Mouse (Mus musculus) CH12.LX (cell line): Measurements from ENCODE around the gene Dpp6. TPM values are rescaled to one million over a fixed set of nuclear protein-coding genes. Genes with fewer than 3 reads are reported as not detected.

Experiments
- DNase-seq: peaks from one replicate; pipeline ENCODE4 v3.0.0-alpha.2; 2013; ENCODE audit errors: extremely low read depth
- H3K27ac ChIP-seq: 2 replicates; pipeline ENCODE4 v1.5.1; 2012; ENCODE audit warnings: low read depth, mild to moderate bottlenecking, control low read depth, moderate library complexity; ENCODE audit not compliant: insufficient read depth
- H3K27me3 ChIP-seq: replicated peaks from 2 replicates; pipeline ENCODE3; 2012; ENCODE audit warnings: inconsistent platforms
- H3K36me3 ChIP-seq, 2 experiments: replicated peaks in 1 of 2; 2 replicates each; pipeline versions ENCODE3 to v1.6.1; 2012; ENCODE audit warnings: inconsistent platforms in 1 of 2, low read length in 1 of 2, mild to moderate bottlenecking in 1 of 2, mixed read lengths in 1 of 2, moderate library complexity in 1 of 2; ENCODE audit not compliant: control insufficient read depth in 1 of 2, insufficient read depth in 1 of 2
- H3K4me1 ChIP-seq, 2 experiments: 2 replicates each; pipeline ENCODE4 v1.6.1; 2012; ENCODE audit warnings: inconsistent platforms in 1 of 2, moderate library complexity in 1 of 2; ENCODE audit not compliant: insufficient read depth in 2 of 2, control insufficient read depth in 1 of 2
- H3K4me2 ChIP-seq: 2 replicates; pipeline ENCODE4 v1.6.1; 2012; ENCODE audit warnings: low read depth, mild to moderate bottlenecking, control low read depth; ENCODE audit not compliant: poor library complexity, insufficient read depth, severe bottlenecking
- H3K4me3 ChIP-seq, 3 experiments: fragments of 150-350 bp in 1 of 3; sonication (generic) in 1 of 3; replicated peaks in 1 of 3; 2 replicates each; pipeline versions ENCODE3 to v1.5.1; 2011 to 2012; ENCODE audit warnings: low read depth in 2 of 3, low read length in 2 of 3, mild to moderate bottlenecking in 2 of 3, moderate library complexity in 2 of 3, control low read depth in 1 of 3, improper control_type of control experiment in 1 of 3, inconsistent platforms in 1 of 3, mixed read lengths in 1 of 3; ENCODE audit not compliant: poor library complexity in 1 of 3
- H3K79me2 ChIP-seq: replicated peaks from 2 replicates; pipeline ENCODE4 v1.6.1; 2012; ENCODE audit warnings: mild to moderate bottlenecking, moderate library complexity; ENCODE audit not compliant: control insufficient read depth, poor library complexity, insufficient read depth, severe bottlenecking; ENCODE audit errors: extremely low read depth
- H3K9ac ChIP-seq: 2 replicates; pipeline ENCODE4 v1.6.1; 2012; ENCODE audit warnings: low read depth, mild to moderate bottlenecking, control low read depth, moderate library complexity; ENCODE audit not compliant: insufficient read depth
- H3K9me3 ChIP-seq: replicated peaks from 2 replicates; pipeline ENCODE3; 2012; ENCODE audit warnings: low read length, inconsistent platforms, mixed read lengths
- BHLHE40 ChIP-seq: IDR thresholded peaks from 2 replicates; pipeline ENCODE4 v1.6.1; 2011; ENCODE audit warnings: mild to moderate bottlenecking, low read depth, low read length, improper control_type of control experiment
- CTCF ChIP-seq, 2 experiments: IDR thresholded peaks in 1 of 2; conservative IDR thresholded peaks in 1 of 2; 2 replicates each; pipeline ENCODE4 v1.5.1; 2011 to 2012; ENCODE audit warnings: low read depth in 2 of 2, low read length in 2 of 2, improper control_type of control experiment in 1 of 2, inconsistent platforms in 1 of 2, mild to moderate bottlenecking in 1 of 2, moderate library complexity in 1 of 2
- E2F4 ChIP-seq: IDR thresholded peaks from 2 replicates; pipeline ENCODE4 v1.6.1; 2011; ENCODE audit warnings: low read depth, low read length, improper control_type of control experiment; ENCODE audit not compliant: insufficient replicate concordance
- EP300 ChIP-seq: IDR thresholded peaks from 2 replicates; pipeline ENCODE4 v1.6.1; 2011; ENCODE audit warnings: low read length, improper control_type of control experiment
- ETS1 ChIP-seq: conservative IDR thresholded peaks from 2 replicates; pipeline ENCODE4 v1.6.1; 2012; ENCODE audit warnings: low read depth, mild to moderate bottlenecking, inconsistent platforms, low read length, improper control_type of control experiment, moderate library complexity
- GABPA ChIP-seq: IDR thresholded peaks from 2 replicates; pipeline ENCODE4 v1.6.1; 2012; ENCODE audit warnings: low read depth, low read length, improper control_type of control experiment, inconsistent platforms; ENCODE audit not compliant: insufficient replicate concordance
- JUN ChIP-seq: IDR thresholded peaks from 2 replicates; pipeline ENCODE4 v1.6.1; 2011; ENCODE audit warnings: low read depth, mild to moderate bottlenecking, low read length, improper control_type of control experiment, moderate library complexity; ENCODE audit not compliant: insufficient read depth
- JUND ChIP-seq: conservative IDR thresholded peaks from 2 replicates; pipeline ENCODE4 v1.6.1; 2011; ENCODE audit warnings: low read depth, low read length, improper control_type of control experiment
- MEF2A ChIP-seq: IDR thresholded peaks from 2 replicates; pipeline ENCODE4 v1.6.1; 2014; ENCODE audit warnings: low read depth, mild to moderate bottlenecking, inconsistent platforms, low read length, improper control_type of control experiment, borderline replicate concordance
- NRF1 ChIP-seq: IDR thresholded peaks from 2 replicates; pipeline ENCODE4 v1.6.1; 2014; ENCODE audit warnings: low read depth, mild to moderate bottlenecking, inconsistent platforms, low read length, improper control_type of control experiment, moderate library complexity
- PAX5 ChIP-seq: IDR thresholded peaks from 2 replicates; pipeline ENCODE4 v1.6.1; 2012; ENCODE audit warnings: low read length, inconsistent platforms, mixed read lengths
- RAD21 ChIP-seq: IDR thresholded peaks from 2 replicates; pipeline ENCODE4 v1.6.1; 2011; ENCODE audit warnings: low read depth, mild to moderate bottlenecking, low read length, improper control_type of control experiment, moderate library complexity
- RCOR1 ChIP-seq: conservative IDR thresholded peaks from 2 replicates; pipeline ENCODE4 v1.6.1; 2012; ENCODE audit warnings: low read depth, mild to moderate bottlenecking, inconsistent platforms, low read length, improper control_type of control experiment
- SIN3A ChIP-seq: IDR thresholded peaks from 2 replicates; pipeline ENCODE4 v1.6.1; 2012; ENCODE audit warnings: low read length, improper control_type of control experiment, inconsistent platforms
- SMC3 ChIP-seq: IDR thresholded peaks from 2 replicates; pipeline ENCODE4 v1.6.1; 2011; ENCODE audit warnings: low read depth, low read length, improper control_type of control experiment
- TCF12 ChIP-seq: IDR thresholded peaks from 2 replicates; pipeline ENCODE4 v1.6.1; 2014; ENCODE audit warnings: low read depth, mild to moderate bottlenecking, inconsistent platforms, low read length, improper control_type of control experiment
- UBTF ChIP-seq: IDR thresholded peaks from 2 replicates; pipeline ENCODE4 v1.6.1; 2012; ENCODE audit warnings: low read depth, mild to moderate bottlenecking, inconsistent platforms, low read length, improper control_type of control experiment, moderate library complexity
- USF1 ChIP-seq: IDR thresholded peaks from 2 replicates; pipeline ENCODE4 v1.6.1; 2014; ENCODE audit warnings: low read depth, mild to moderate bottlenecking, inconsistent platforms, low read length, improper control_type of control experiment
- USF2 ChIP-seq: conservative IDR thresholded peaks from 2 replicates; pipeline ENCODE4 v1.6.1; 2011; ENCODE audit warnings: low read depth, low read length, improper control_type of control experiment
- ZC3H11A ChIP-seq: IDR thresholded peaks from 2 replicates; pipeline ENCODE4 v1.6.1; 2012; ENCODE audit warnings: low read depth, mild to moderate bottlenecking, inconsistent platforms, low read length, improper control_type of control experiment
- ZMIZ1 ChIP-seq: IDR thresholded peaks from 2 replicates; pipeline ENCODE4 v1.6.1; 2012; ENCODE audit warnings: low read depth, mild to moderate bottlenecking, inconsistent platforms, low read length, improper control_type of control experiment
- ZNF384 ChIP-seq: IDR thresholded peaks from 2 replicates; pipeline ENCODE4 v1.6.1; 2012; ENCODE audit warnings: low read depth, low read length, improper control_type of control experiment, inconsistent platforms
- dilution Hi-C: fragments of 300-500 bp; cut with MboI; formaldehyde crosslinking; loops from 2 replicates; pipeline ENCODE4 v1.14.3; 2020; ENCODE audit warnings: low sequenced_read_pairs; ENCODE audit not compliant: extremely low pct_unique_long_range_greater_than_20kb, extremely low pct_ligation_motif_present
- in situ Hi-C: fragments of 300-500 bp; cut with MboI; formaldehyde crosslinking; loops from 3 replicates; pipeline ENCODE4 v1.14.3; 2019; ENCODE audit warnings: low sequenced_read_pairs, low pct_ligation_motif_present, low pct_unique_long_range_greater_than_20kb, mixed read lengths
- polyA plus RNA-seq: library from polyadenylated mRNA; unstranded; fragments of >175 nt; gene quantifications from 2 replicates; pipeline ENCODE4 v1.2.1, GENCODE M21; 2012; ENCODE audit warnings: low read depth; ENCODE audit not compliant: insufficient read length
- total RNA-seq, 2 experiments: library from RNA; depleted of rRNA; stranded (reverse); fragments of 300-350 nt in 1 of 2; fragments of >200 nt in 1 of 2; gene quantifications; 2 replicates each; pipeline ENCODE4 v1.2.3; 2012 to 2014

The Dpp6 gene
- total and polyA plus RNA-seq, 3 experiments, result not detected

DNA sequence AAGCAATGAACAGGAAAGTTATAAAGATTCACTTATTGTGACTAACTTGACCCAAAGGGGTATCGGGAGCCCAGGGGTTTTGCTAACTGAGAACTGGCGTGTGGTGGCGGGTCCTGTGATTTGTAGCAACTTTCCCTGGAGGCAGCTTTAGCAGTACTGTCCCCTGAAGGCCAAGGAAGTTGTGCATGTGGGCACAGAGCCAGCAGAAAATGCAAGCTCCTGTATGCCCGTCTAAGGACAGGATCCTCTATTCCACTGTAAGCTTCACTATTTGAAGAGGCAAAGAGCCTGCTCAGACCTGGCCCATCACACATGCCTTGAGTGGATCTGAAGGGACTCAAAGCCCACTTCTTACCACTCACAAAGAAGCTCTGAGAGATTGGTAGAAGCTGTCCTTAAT, 598.5 kb downstream of the Dpp6 start:
- Histone ChIP-seq H3K4me2 (no peak overlapping the region), H3K79me2 (no peaks in the 10 kb centered on the region), H3K9ac (no peak overlapping the region), H3K36me3 (no peaks in the 10 kb centered on the region), H3K4me3 (no peak overlapping the region), H3K4me1 (peaks cover 0 to 3% of the 10 kb centered on the region in 2 experiments; a peak in 1 of 4 replicates), H3K27ac (no peak overlapping the region), H3K9me3 (peaks cover 26% of the 10 kb centered on the region), H3K27me3 (no peaks in the 10 kb centered on the region)
- dilution Hi-C loops (no loop called here), in situ Hi-C loops (loop anchor here (25.0 kb wide), 1 partner anchor 328 kb away; no protein-coding TSS in a partner anchor)
- TF ChIP-seq EP300 (no peak), BHLHE40 (no peak), ZNF384 (no peak), MEF2A (no peak), JUN (no peak), ZMIZ1 (no peak), JUND (no peak), PAX5 (no peak), SMC3 (no peak), ETS1 (no peak), USF1 (no peak), SIN3A (no peak), NRF1 (no peak), RCOR1 (no peak), GABPA (no peak), UBTF (no peak), ZC3H11A (no peak), E2F4 (no peak)
- no peak for DNase-seq

DNA sequence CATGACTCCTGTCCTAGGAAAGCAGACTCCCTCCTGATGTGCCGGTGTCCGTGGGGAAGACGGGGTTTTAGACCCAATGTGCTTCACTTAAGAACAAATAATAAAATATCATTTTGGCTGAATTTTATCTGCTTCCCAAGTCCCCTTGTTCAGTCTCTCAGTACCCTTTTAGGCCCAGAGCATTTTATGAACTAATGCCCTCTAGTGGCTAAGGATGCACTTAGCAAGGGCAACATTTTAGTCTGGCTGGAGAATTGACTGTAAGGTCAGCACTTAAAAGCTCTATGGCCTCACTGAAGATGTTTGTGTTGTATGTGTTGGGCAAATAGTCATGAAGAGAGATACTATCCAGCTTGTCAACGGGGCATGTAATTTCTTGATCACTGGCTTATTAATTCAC, 599.6 kb downstream of the Dpp6 start:
- Histone ChIP-seq H3K9me3 (peaks cover 25% of the 10 kb centered on the region), H3K36me3 (no peaks in the 10 kb centered on the region)
- dilution Hi-C loops, result no loop called here
- TF ChIP-seq TCF12 (no peak), CTCF (conservative IDR thresholded peaks at IDR 0.05 in 1 of 2, IDR thresholded peaks at IDR 0.05 in 1 of 2; ENCODE audit: low read depth in 2 of 2, low read length in 2 of 2) (peak; percentile 45 to 49; a peak in 2 of 4 replicates), USF2 (no peak), SMC3 (peak; percentile 27), RAD21 (peak; percentile 41), BHLHE40 (no peak), JUND (no peak)
- TF ChIP-seq, all 38 proteins: peak for 3
- peak; percentile 29 for DNase-seq
- Histone ChIP-seq H3K79me2 (no peaks in the 10 kb centered on the region), H3K27me3 (no peaks in the 10 kb centered on the region), H3K27ac (no peak overlapping the region), H3K4me2 (no peak overlapping the region), H3K9ac (no peak overlapping the region), H3K4me3 (no peak overlapping the region), H3K4me1 (peaks cover 0 to 3% of the 10 kb centered on the region in 2 experiments; a peak in 1 of 4 replicates)
- in situ Hi-C loops, result loop anchor here (25.0 kb wide), 1 partner anchor 329 kb away; no protein-coding TSS in a partner anchor
